9 mouse cellular contexts compared by ENCODE assay signal in the genomic region with DNA sequence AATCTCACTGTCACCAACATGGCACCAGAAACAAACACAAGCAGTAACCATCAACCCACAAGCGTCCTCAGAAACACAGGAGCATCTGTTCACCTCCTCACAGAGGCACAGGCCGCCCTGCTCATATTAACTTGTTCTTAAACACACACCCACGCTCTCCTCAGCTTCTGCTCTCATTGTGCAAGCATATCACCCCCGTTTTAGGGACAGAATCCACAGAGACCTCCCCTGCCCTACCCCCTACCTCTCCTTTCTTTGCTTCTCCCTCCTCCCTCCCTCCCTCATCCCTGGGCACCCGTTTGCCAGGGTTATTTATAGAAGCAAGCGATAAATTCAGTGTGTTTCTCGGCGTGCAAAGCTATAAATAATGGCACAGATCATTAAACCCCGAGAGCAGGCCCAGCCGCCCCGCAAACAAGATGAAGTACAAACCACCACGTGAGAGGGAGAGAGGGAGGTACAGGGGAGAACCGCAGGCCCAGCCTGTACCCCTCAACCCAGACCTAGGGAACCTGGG. TPM values are rescaled to one million over a fixed set of nuclear protein-coding genes. Genes with fewer than 3 reads are reported as not detected.
DNase-seq lines count a peak whose midpoint lies in the region; ATAC-seq and TF ChIP-seq lines count a peak whose summit lies in the region.
"Had no signal": no experiment of that assay in that cellular context is flagged by ENCODE, and none has a peak within 500 bp of the region (broad histone marks: within the 10 kb centered on the region; RNA-seq: fewer than 3 reads in every experiment).

No protein-coding gene starts in this region.

- ATAC-seq in heart, postnatal 0 days (ENCODE audit: insufficient read depth, low read depth), result peak; percentile 48

- H3K9me3 ChIP-seq in heart, postnatal 0 days (replicated peaks; ENCODE audit: control insufficient read depth, low read length), result no peaks in the 10 kb centered on the region

- peaks cover 20% of the 10 kb centered on the region for H3K4me1 ChIP-seq in heart, postnatal 0 days (ENCODE audit: control insufficient read depth, insufficient read depth)

- H3K4me2 ChIP-seq in heart, postnatal 0 days (ENCODE audit: low read depth, low read length), result peak overlapping the region; percentile 45

- H3K36me3 ChIP-seq in heart, postnatal 0 days (replicated peaks; ENCODE audit: control insufficient read depth, insufficient read depth, low read length), result no peaks in the 10 kb centered on the region

- peak; percentile 37 for DNase-seq in kidney, adult 18-20 months
- no peak for DNase-seq in kidney, postnatal 14 days
- DNase-seq in heart, postnatal 0 days (ENCODE audit: low spot score), result peak; percentile 53
- DNase-seq in left cerebral cortex, adult 18-20 months (ENCODE audit: low spot score in 2 of 2), result peak; percentile 18 to 53
- peak; percentile 40 for DNase-seq in right cerebral cortex, postnatal 25 days
- DNase-seq in spleen, postnatal 10 days (ENCODE audit: low spot score in 2 of 2), result no peak
- DNase-seq in adrenal gland, postnatal 4 days (ENCODE audit: low spot score in 2 of 2), result no peak
- no peak for DNase-seq in lung, postnatal 10 days
- DNase-seq: cerebellum, adult 9-10 months had no signal

- WGBS in heart, postnatal 0 days, result 18% methylated on average over 13 of the region's 13 CpGs

- TF ChIP-seq CTCF in heart, postnatal 0 days (IDR thresholded peaks at IDR 0.05; ENCODE audit: low read depth), result no peak

- peak overlapping the region; percentile 80 for H3K27ac ChIP-seq in heart, postnatal 0 days (ENCODE audit: low read depth)

- H3K27me3 ChIP-seq in heart, postnatal 0 days (ENCODE audit: control insufficient read depth, insufficient read depth, low read length), result peaks cover 20% of the 10 kb centered on the region

- TF ChIP-seq EP300 in heart, postnatal 0 days (IDR thresholded peaks at IDR 0.05; ENCODE audit: low read depth), result no peak

- no peak overlapping the region for H3K9ac ChIP-seq in heart, postnatal 0 days (replicated peaks; ENCODE audit: low read depth, low read length)

- H3K4me3 ChIP-seq in heart, postnatal 0 days (ENCODE audit: low read depth, low read length), result no peak overlapping the region

RNA-seq across cellular contexts. Expression of gene Smug1, which starts 31.4 kb away (rescaled TPM):
- total RNA-seq in heart, postnatal 0 days (2014; rRNA removed; ENCODE audit: low replicate concordance), result 15.7 and 18.2 TPM in 2 replicates
- polyA plus RNA-seq in heart, postnatal 0 days (2015; fragmentation: Nextera tagmentation; extraction: Ambion mirVana), result 10.0 and 10.1 TPM in 2 replicates
- total RNA-seq in left cerebral cortex, adult 18-20 months (2021), result 10 to 100 TPM; 21.8 to 22.6 TPM
- 10 to 100 TPM; 17.7 to 19.0 TPM for total RNA-seq in adrenal gland, postnatal 4 days (2021)

Comparison
In these comparisons a context has a peak if more than half of its experiments do, and no peak if none do; other contexts are left out.
1. DNase-seq: peak in kidney, adult 18-20 months (single experiment), heart, postnatal 0 days (single experiment), left cerebral cortex, adult 18-20 months (2 of 2) and right cerebral cortex, postnatal 25 days (single experiment); none in kidney, postnatal 14 days (single experiment), spleen, postnatal 10 days (0 of 2), adrenal gland, postnatal 4 days (0 of 2) and lung, postnatal 10 days (single experiment).